Mouse (Mus musculus) thymus, postnatal 10 days (tissue): ENCODE results near the gene Psd.
A peak's percentile ranks its signal among the peaks of the same experiment; 100 is the strongest.

Source experiments
- DNase-seq, 2 experiments: peaks; one replicate each; pipeline ENCODE4 v3.0.0; 2021; ENCODE audit warnings: low spot score in 2 of 2

The Psd gene

GRCm38 (mm10) chr19:46338942-46339286, 12.0 kb upstream of the Psd start:
- no peak for DNase-seq

- DNase-seq: peak; percentile 94 to 95
Measured at GRCm38 (mm10) chr19:46338331-46338936, 11.5 kb upstream of the Psd start, which contains the start of gene Cuedc2. Gene Cuedc2, minus strand, starts transcription at chr19:46338702.

- peak in 1 of 2 experiments; percentile 48 for DNase-seq
Measured at GRCm38 (mm10) chr19:46337719-46338330, 10.9 kb upstream of the Psd start.

- no peak for DNase-seq
Measured at GRCm38 (mm10) chr19:46333906-46334305, 7.0 kb upstream of the Psd start.

- DNase-seq: no peak
Measured at GRCm38 (mm10) chr19:46332721-46333339, 5.9 kb upstream of the Psd start.

- no peak for DNase-seq
Measured at GRCm38 (mm10) chr19:46331936-46332335, 5.0 kb upstream of the Psd start.

- no peak for DNase-seq
Measured at GRCm38 (mm10) chr19:46331326-46331725, 4.4 kb upstream of the Psd start.

- no peak for DNase-seq
Measured at GRCm38 (mm10) chr19:46330696-46331095, 3.7 kb upstream of the Psd start.

GRCm38 (mm10) chr19:46329951-46330350, 3.0 kb upstream of the Psd start:
- DNase-seq: no peak

- DNase-seq: no peak
Measured at GRCm38 (mm10) chr19:46329031-46329641, 2.2 kb upstream of the Psd start.

GRCm38 (mm10) chr19:46328081-46329030, 1.4 kb upstream of the Psd start, which contains the start of gene Fbxl15:
Gene Fbxl15, plus strand, starts transcription at chr19:46328184.
- DNase-seq: peak; percentile 83 to 87

- no peak for DNase-seq
Measured at GRCm38 (mm10) chr19:46327531-46328064, 642 bp upstream of the Psd start.

- DNase-seq: no peak
Measured at GRCm38 (mm10) chr19:46326019-46326755, 769 bp downstream of the Psd start.

- DNase-seq: no peak
Measured at GRCm38 (mm10) chr19:46324918-46325317, 2.0 kb downstream of the Psd start.

- no peak for DNase-seq
Measured at GRCm38 (mm10) chr19:46324366-46324765, 2.6 kb downstream of the Psd start.

- no peak for DNase-seq
Measured at GRCm38 (mm10) chr19:46323716-46324115, 3.2 kb downstream of the Psd start.

GRCm38 (mm10) chr19:46322996-46323572, 3.9 kb downstream of the Psd start:
- no peak for DNase-seq

- no peak for DNase-seq
Measured at GRCm38 (mm10) chr19:46322144-46322995, 4.6 kb downstream of the Psd start.
